Mouse (Mus musculus) lung, postnatal 0 days (tissue): ENCODE data around the gene Gria1. TPM values are rescaled to one million over a fixed set of nuclear protein-coding genes. Genes with fewer than 3 reads are reported as not detected.

ENCODE experiments used
- ATAC-seq: fragments of 200-750 bp; cut with Nextera tagmentation; 2 replicates; pipeline ENCODE4 v1.8.0; 2017; ENCODE audit warnings: moderate library complexity
- DNase-seq: peaks from one replicate; pipeline ENCODE4 v3.0.0-alpha.2; 2016; ENCODE audit warnings: low spot score
- H3K27ac ChIP-seq: fragments of 300-500 bp; sonication (generic); 2 replicates; pipeline ENCODE4 v1.5.1; 2014; ENCODE audit warnings: antibody characterized with exemption, mild to moderate bottlenecking, low read length, mixed read lengths
- H3K27me3 ChIP-seq: fragments of 300-500 bp; sonication (generic); replicated peaks from 2 replicates; pipeline ENCODE4 v1.6.1; 2014; ENCODE audit warnings: low read length, mixed read lengths; ENCODE audit not compliant: insufficient read depth
- H3K36me3 ChIP-seq: fragments of 300-500 bp; sonication (generic); 2 replicates; pipeline ENCODE4 v1.6.1; 2014; ENCODE audit warnings: low read length, mixed read lengths; ENCODE audit not compliant: insufficient read depth
- H3K4me1 ChIP-seq: fragments of 300-500 bp; sonication (generic); 2 replicates; pipeline ENCODE4 v1.6.1; 2014; ENCODE audit warnings: antibody characterized with exemption, low read depth, low read length, mixed read lengths; ENCODE audit not compliant: insufficient read depth
- H3K4me2 ChIP-seq: fragments of 300-500 bp; sonication (generic); replicated peaks from 2 replicates; pipeline ENCODE4 v1.6.1; 2014; ENCODE audit warnings: low read depth, mild to moderate bottlenecking, low read length, moderate library complexity, mixed read lengths
- H3K4me3 ChIP-seq: fragments of 300-500 bp; sonication (generic); 2 replicates; pipeline ENCODE4 v1.5.1; 2014; ENCODE audit warnings: low read depth, low read length
- H3K9ac ChIP-seq: fragments of 300-500 bp; sonication (generic); replicated peaks from 2 replicates; pipeline ENCODE4 v1.6.1; 2014; ENCODE audit warnings: low read depth, mild to moderate bottlenecking
- H3K9me3 ChIP-seq: fragments of 300-500 bp; sonication (generic); 2 replicates; pipeline ENCODE4 v1.6.1; 2016; ENCODE audit warnings: low read length, mixed read lengths
- CTCF ChIP-seq: IDR thresholded peaks from 2 replicates; pipeline ENCODE4 v1.5.1; 2016; ENCODE audit warnings: antibody characterized with exemption, mild to moderate bottlenecking
- EP300 ChIP-seq: IDR thresholded peaks from 2 replicates; pipeline ENCODE4 v1.6.1; 2016; ENCODE audit warnings: antibody characterized with exemption, mild to moderate bottlenecking, control low read depth
- WGBS: fragments of 180-500 bp; shearing (Covaris S2); extraction: QIAGEN DNeasy Blood & Tissue Kit; methylation state at CpG from one replicate; pipeline ENCODE4 v1.1.7; 2014; 5-methylcytosine and 5-hydroxymethylcytosine counted together
- polyA plus RNA-seq: library from polyadenylated mRNA; unstranded; fragments of >200 nt; fragmentation: Nextera tagmentation; extraction: Ambion mirVana; gene quantifications from 2 replicates; pipeline ENCODE4 v1.2.1, GENCODE M21; 2015

Gene Gria1
- polyA plus RNA-seq, 1 experiment from 2014 or later = 1.2 TPM

DNA sequence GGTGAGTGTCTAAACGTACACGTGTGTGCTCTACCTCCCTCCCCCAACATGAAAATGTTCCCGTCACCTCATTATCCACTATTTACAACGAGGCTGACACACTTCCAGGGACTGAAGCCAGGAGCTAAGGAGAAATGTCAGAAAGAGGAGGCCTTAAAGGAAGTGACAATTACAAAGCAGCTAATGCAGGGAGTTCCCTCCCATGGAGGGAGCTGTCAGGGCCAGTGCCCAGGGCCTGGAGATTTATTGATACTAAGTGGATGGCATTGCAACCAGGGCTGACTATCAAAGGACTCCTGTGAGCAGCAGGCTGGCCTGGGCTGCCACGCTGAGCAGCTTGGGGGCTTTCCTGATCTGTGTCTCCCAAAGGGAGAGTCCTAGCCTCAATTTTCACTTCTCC lies 163.0 kb downstream of the Gria1 start:
- no peak for ATAC-seq
- Histone ChIP-seq H3K27me3 (no peaks in the 10 kb centered on the region), H3K9ac (no peak overlapping the region), H3K9me3 (no peaks in the 10 kb centered on the region), H3K36me3 (no peaks in the 10 kb centered on the region), H3K4me2 (no peak overlapping the region), H3K4me3 (no peak overlapping the region), H3K27ac (no peak overlapping the region), H3K4me1 (no peaks in the 10 kb centered on the region)
- 42% methylated on average over 5 of the region's 5 CpGs for WGBS
- TF ChIP-seq EP300 = no peak
- no peak for TF ChIP-seq CTCF
- no peak for DNase-seq

DNA sequence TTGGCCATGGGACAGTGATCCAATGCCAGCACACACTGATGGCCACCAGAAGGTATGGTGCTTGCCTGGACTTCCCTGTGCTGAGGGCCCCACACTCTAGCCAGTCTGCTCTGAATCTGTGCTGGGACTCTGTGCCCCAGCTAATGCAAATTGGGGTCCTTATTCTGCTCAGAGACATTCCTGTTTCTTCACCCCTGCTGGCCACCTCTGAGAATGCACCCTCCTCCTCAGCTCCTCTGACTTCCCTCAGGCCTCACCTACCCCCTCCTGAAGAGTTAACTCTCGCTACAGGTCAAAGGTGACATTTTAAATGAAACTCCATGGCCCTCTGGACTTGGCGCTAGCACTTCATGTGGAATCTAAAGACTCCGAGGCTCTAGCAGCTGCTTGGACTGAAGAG lies 165.4 kb downstream of the Gria1 start:
- H3K27me3 ChIP-seq = no peaks in the 10 kb centered on the region
- no peaks in the 10 kb centered on the region for H3K9me3 ChIP-seq
- H3K4me3 ChIP-seq = no peak overlapping the region
- ATAC-seq = no peak
- H3K27ac ChIP-seq = no peak overlapping the region
- 16% methylated on average over 3 of the region's 3 CpGs for WGBS
- no peak overlapping the region for H3K4me2 ChIP-seq
- no peak overlapping the region for H3K9ac ChIP-seq
- TF ChIP-seq EP300 (no peak), CTCF (peak; percentile 43)
- no peak for DNase-seq
- H3K4me1 ChIP-seq = no peaks in the 10 kb centered on the region
- H3K36me3 ChIP-seq = no peaks in the 10 kb centered on the region

DNA sequence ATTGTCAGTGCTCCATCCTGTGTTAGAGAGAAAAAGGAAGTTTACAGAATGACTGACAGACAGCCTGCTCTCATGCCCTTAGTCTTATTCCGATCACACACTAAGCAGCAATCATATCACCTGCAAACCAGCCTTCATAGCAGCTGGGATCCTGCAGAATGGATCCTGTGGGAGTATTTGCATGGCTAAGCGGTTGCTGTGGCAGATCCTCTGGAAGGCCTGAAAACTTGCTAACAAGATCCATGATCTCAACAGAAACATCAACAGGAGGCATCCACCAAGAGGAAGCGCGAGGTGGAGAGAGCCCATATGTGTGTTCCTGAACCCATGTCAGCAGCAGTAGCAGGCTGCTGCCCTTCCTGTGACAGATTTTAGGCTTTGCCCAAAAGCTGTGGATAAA lies 173.0 kb downstream of the Gria1 start:
- H3K9me3 ChIP-seq = no peaks in the 10 kb centered on the region
- 88% methylated on average over 4 of the region's 4 CpGs for WGBS
- no peak overlapping the region for H3K27ac ChIP-seq
- no peak overlapping the region for H3K4me3 ChIP-seq
- no peak overlapping the region for H3K9ac ChIP-seq
- DNase-seq (no peak), ATAC-seq (no peak)
- no peaks in the 10 kb centered on the region for H3K36me3 ChIP-seq
- H3K4me2 ChIP-seq = no peak overlapping the region
- no peak for TF ChIP-seq EP300
- no peak for TF ChIP-seq CTCF
- no peaks in the 10 kb centered on the region for H3K27me3 ChIP-seq
- no peaks in the 10 kb centered on the region for H3K4me1 ChIP-seq

GRCm38 (mm10) chr11:57185110-57185509 lies 173.9 kb downstream of the Gria1 start:
- ATAC-seq (no peak), DNase-seq (no peak)
- TF ChIP-seq EP300 (no peak), CTCF (no peak)
- Histone ChIP-seq H3K9ac (no peak overlapping the region), H3K9me3 (no peaks in the 10 kb centered on the region), H3K36me3 (no peaks in the 10 kb centered on the region), H3K4me1 (no peaks in the 10 kb centered on the region), H3K4me3 (no peak overlapping the region), H3K27ac (no peak overlapping the region), H3K27me3 (no peaks in the 10 kb centered on the region), H3K4me2 (no peak overlapping the region)

- Histone ChIP-seq H3K36me3 (no peaks in the 10 kb centered on the region), H3K27ac (no peak overlapping the region), H3K4me3 (no peak overlapping the region), H3K9ac (no peak overlapping the region), H3K9me3 (no peaks in the 10 kb centered on the region), H3K4me1 (no peaks in the 10 kb centered on the region), H3K4me2 (no peak overlapping the region), H3K27me3 (no peaks in the 10 kb centered on the region)
- DNase-seq = no peak
- no peak for ATAC-seq
- TF ChIP-seq EP300 = no peak
- TF ChIP-seq CTCF = no peak
- WGBS = 78% methylated on average over 8 of the region's 8 CpGs
These were observed 178.2 kb downstream of the Gria1 start for GRCm38 (mm10) chr11:57189391-57189790.

- 0 out of 2 replicates have a peak, but pooled peaks cover 3% of the 10 kb centered on the region for H3K9me3 ChIP-seq
- no peak overlapping the region for H3K4me3 ChIP-seq
- no peak overlapping the region for H3K27ac ChIP-seq
- DNase-seq (no peak), ATAC-seq (no peak)
- no peaks in the 10 kb centered on the region for H3K4me1 ChIP-seq
- 72% methylated on average over 5 of the region's 5 CpGs for WGBS
- H3K27me3 ChIP-seq = no peaks in the 10 kb centered on the region
- no peak overlapping the region for H3K9ac ChIP-seq
- H3K4me2 ChIP-seq = no peak overlapping the region
- no peak for TF ChIP-seq EP300
- TF ChIP-seq CTCF = no peak
- no peaks in the 10 kb centered on the region for H3K36me3 ChIP-seq
These were observed 183.6 kb downstream of the Gria1 start for GRCm38 (mm10) chr11:57194746-57195145.
